9 mouse cellular contexts compared by ENCODE assay signal in genomic region chr11:53469968-53470695, GRCm38 (mm10). TPM values are rescaled to one million over a fixed set of nuclear protein-coding genes. Genes with fewer than 3 reads are reported as not detected.
DNase-seq lines count a peak whose midpoint lies in the region; ATAC-seq and TF ChIP-seq lines count a peak whose summit lies in the region.
"Had no signal": no experiment of that assay in that cellular context is flagged by ENCODE, and none has a peak within 500 bp of the region (broad histone marks: within the 10 kb centered on the region; RNA-seq: fewer than 3 reads in every experiment).

TSS of gene Gm9837 (minus strand) at chr11:53470479.

- peak within 1 kb of the TSS; percentile 49; the same call in 1 of the 2 replicates for H3K27ac ChIP-seq in forebrain, embryonic 13.5 days
- H3K27ac ChIP-seq in liver, embryonic 16.5 days (ENCODE audit: low read length), result no peak within 1 kb of the TSS
- peak within 1 kb of the TSS; percentile 61 for H3K27ac ChIP-seq in neural tube, embryonic 13.5 days (replicated peaks)
- H3K27ac ChIP-seq: macrophage had no signal

- WGBS in forebrain, embryonic 13.5 days, result 2% methylated on average over 29 of the region's 29 CpGs
- WGBS in liver, embryonic 16.5 days (ENCODE audit: insufficient replicate concordance), result 8% methylated on average over 29 of the region's 29 CpGs
- WGBS in neural tube, embryonic 13.5 days, result 3% methylated on average over 29 of the region's 29 CpGs

- peak within 1 kb of the TSS; percentile 60 for H3K4me2 ChIP-seq in forebrain, embryonic 13.5 days
- 0 out of 2 replicates have a peak within 1 kb of the TSS, but pooled peaks have one; percentile 10 for H3K4me2 ChIP-seq in liver, embryonic 16.5 days (ENCODE audit: low read depth, low read length)
- H3K4me2 ChIP-seq in neural tube, embryonic 13.5 days, result peak within 1 kb of the TSS; percentile 55

- ATAC-seq in forebrain, embryonic 13.5 days, result peak; percentile 86
- ATAC-seq in liver, embryonic 16.5 days (ENCODE audit: low read depth), result peak; percentile 80
- peak; percentile 71 for ATAC-seq in neural tube, embryonic 13.5 days (ENCODE audit: low read depth)

- H3K27me3 ChIP-seq in E14TG2a.4 (ENCODE audit: insufficient read depth, low read length), result peaks cover 95% of the 10 kb centered on the region
- peaks cover 41% of the 10 kb centered on the region for H3K27me3 ChIP-seq in forebrain, embryonic 13.5 days
- H3K27me3 ChIP-seq in liver, embryonic 16.5 days (ENCODE audit: control insufficient read depth, insufficient read depth, low read depth, low read length), result peaks cover 56% of the 10 kb centered on the region
- peaks cover 79% of the 10 kb centered on the region for H3K27me3 ChIP-seq in neural tube, embryonic 13.5 days

- DNase-seq in c-Kit-positive CD71-positive TER-119-positive erythroid progenitor cells, embryonic 14.5 days (ENCODE audit: low spot score), result peak; percentile 87
- peak; percentile 93 to 95 for DNase-seq in heart, postnatal 10 days
- DNase-seq in kidney, postnatal 4 days, result peak; percentile 95
- DNase-seq in telencephalon, adult 2 months (ENCODE audit: low read depth, low spot score), result peak; percentile 95

- no peaks in the 10 kb centered on the region for H3K36me3 ChIP-seq in E14TG2a.4 (ENCODE audit: insufficient read depth, low read length)
- no peaks in the 10 kb centered on the region for H3K36me3 ChIP-seq in forebrain, embryonic 13.5 days (ENCODE audit: poor library complexity, severe bottlenecking)
- no peaks in the 10 kb centered on the region for H3K36me3 ChIP-seq in liver, embryonic 16.5 days (ENCODE audit: control insufficient read depth, insufficient read depth)
- H3K36me3 ChIP-seq in neural tube, embryonic 13.5 days, result no peaks in the 10 kb centered on the region

- TF ChIP-seq CTCF in E14TG2a.4 (conservative IDR thresholded peaks at IDR 0.05; ENCODE audit: low read length), result peak; percentile 85

- H3K4me3 ChIP-seq in E14TG2a.4 (replicated peaks; ENCODE audit: low read length), result peak within 1 kb of the TSS; percentile 24
- peak within 1 kb of the TSS; percentile 28 for H3K4me3 ChIP-seq in forebrain, embryonic 13.5 days
- H3K4me3 ChIP-seq in liver, embryonic 16.5 days (ENCODE audit: low read depth, low read length), result no peak within 1 kb of the TSS
- H3K4me3 ChIP-seq in neural tube, embryonic 13.5 days, result peak within 1 kb of the TSS; percentile 19

- H3K9ac ChIP-seq in forebrain, embryonic 13.5 days, result peak within 1 kb of the TSS; percentile 58
- H3K9ac ChIP-seq in liver, embryonic 16.5 days (ENCODE audit: low read depth, low read length), result no peak within 1 kb of the TSS
- peak within 1 kb of the TSS; percentile 43; the same call in 1 of the 2 replicates for H3K9ac ChIP-seq in neural tube, embryonic 13.5 days

- intact Hi-C loops in heart, postnatal 10 days (cut with DNase I), result loop anchor here (1.0 to 5.0 kb wide), 7 partner anchors 41 to 267 kb away; partner anchors contain the start of gene Kif3a

- H3K9me3 ChIP-seq in E14TG2a.4 (ENCODE audit: low read length), result no peaks in the 10 kb centered on the region
- no peaks in the 10 kb centered on the region for H3K9me3 ChIP-seq in forebrain, embryonic 13.5 days (replicated peaks)
- H3K9me3 ChIP-seq in liver, embryonic 16.5 days (replicated peaks; ENCODE audit: control insufficient read depth, low read length), result no peaks in the 10 kb centered on the region
- H3K9me3 ChIP-seq in neural tube, embryonic 13.5 days, result no peaks in the 10 kb centered on the region

- peaks cover 31% of the 10 kb centered on the region for H3K4me1 ChIP-seq in E14TG2a.4 (replicated peaks; ENCODE audit: low read depth, low read length)
- H3K4me1 ChIP-seq in forebrain, embryonic 13.5 days, result peaks cover 23% of the 10 kb centered on the region
- H3K4me1 ChIP-seq in liver, embryonic 16.5 days (ENCODE audit: control insufficient read depth, low read depth, low read length), result peaks cover 7% of the 10 kb centered on the region
- H3K4me1 ChIP-seq in neural tube, embryonic 13.5 days (replicated peaks), result peaks cover 33% of the 10 kb centered on the region

RNA-seq across cellular contexts. Expression of gene Gm9837, which starts in this region (rescaled TPM):
- polyA plus RNA-seq in forebrain, embryonic 13.5 days (2015; fragmentation: Nextera tagmentation; extraction: Ambion mirVana), result not detected in 2 replicates
- not detected for total RNA-seq in heart, postnatal 10 days (2021)
- not detected in 2 replicates for polyA plus RNA-seq in liver, embryonic 16.5 days (2015; fragmentation: Nextera tagmentation; extraction: Ambion mirVana)
- polyA plus RNA-seq in neural tube, embryonic 13.5 days (2015; fragmentation: Nextera tagmentation; extraction: Ambion mirVana), result not detected in 2 replicates
- polyA plus RNA-seq: macrophage had no signal

Comparison
In these comparisons a context has a peak if more than half of its experiments do, and no peak if none do; other contexts are left out.
1. Peak in ATAC-seq, H3K4me3 ChIP-seq, H3K27ac ChIP-seq, H3K9ac ChIP-seq and H3K4me2 ChIP-seq in forebrain, embryonic 13.5 days; RNA of the gene not detected or under 1 TPM.
2. Peak in DNase-seq in heart, postnatal 10 days; RNA of the gene not detected or under 1 TPM.
3. Peak in ATAC-seq and H3K4me2 ChIP-seq in liver, embryonic 16.5 days; RNA of the gene not detected or under 1 TPM.
4. Peak in ATAC-seq, H3K4me3 ChIP-seq, H3K27ac ChIP-seq, H3K9ac ChIP-seq and H3K4me2 ChIP-seq in neural tube, embryonic 13.5 days; RNA of the gene not detected or under 1 TPM.
5. H3K4me2 ChIP-seq: peak in every context shown above with its lines; median percentile 60 in forebrain, embryonic 13.5 days; 55 in neural tube, embryonic 13.5 days; 10 in liver, embryonic 16.5 days.